Mouse (Mus musculus) heart, postnatal 0 days (tissue): ENCODE measurements around the gene Ipmk. TPM values are rescaled to one million over a fixed set of nuclear protein-coding genes. Genes with fewer than 3 reads are reported as not detected.

ENCODE experiments used
- ATAC-seq: fragments of 200-750 bp; cut with Nextera tagmentation; 2 replicates; pipeline ENCODE4 v1.8.0; 2017; ENCODE audit warnings: low read depth, moderate number of reproducible peaks, moderate library complexity; ENCODE audit not compliant: insufficient read depth
- DNase-seq: peaks from one replicate; pipeline ENCODE4 v3.0.0-alpha.2; 2016; ENCODE audit warnings: low spot score
- H3K27ac ChIP-seq: fragments of 300-500 bp; sonication (generic); 2 replicates; pipeline ENCODE4 v1.5.1; 2014; ENCODE audit warnings: low read depth, mild to moderate bottlenecking
- H3K27me3 ChIP-seq: fragments of 300-500 bp; sonication (generic); 2 replicates; pipeline ENCODE4 v1.6.1; 2014; ENCODE audit warnings: low read length, mixed read lengths; ENCODE audit not compliant: control insufficient read depth, insufficient read depth
- H3K36me3 ChIP-seq: fragments of 300-500 bp; sonication (generic); replicated peaks from 2 replicates; pipeline ENCODE4 v1.6.1; 2014; ENCODE audit warnings: low read length, mixed read lengths; ENCODE audit not compliant: control insufficient read depth, insufficient read depth
- H3K4me1 ChIP-seq: fragments of 300-500 bp; sonication (generic); 2 replicates; pipeline ENCODE4 v1.6.1; 2014; ENCODE audit warnings: antibody characterized with exemption; ENCODE audit not compliant: control insufficient read depth, insufficient read depth
- H3K4me2 ChIP-seq: fragments of 300-500 bp; sonication (generic); 2 replicates; pipeline ENCODE4 v1.6.1; 2014; ENCODE audit warnings: low read depth, mild to moderate bottlenecking, low read length, moderate library complexity
- H3K4me3 ChIP-seq: fragments of 300-500 bp; sonication (generic); 2 replicates; pipeline ENCODE4 v1.5.1; 2014; ENCODE audit warnings: low read depth, low read length
- H3K9ac ChIP-seq: fragments of 300-500 bp; sonication (generic); replicated peaks from 2 replicates; pipeline ENCODE4 v1.6.1; 2014; ENCODE audit warnings: low read depth, low read length, mixed read lengths
- H3K9me3 ChIP-seq: fragments of 300-500 bp; sonication (generic); replicated peaks from 2 replicates; pipeline ENCODE4 v1.6.1; 2016; ENCODE audit warnings: low read length; ENCODE audit not compliant: control insufficient read depth
- CTCF ChIP-seq: IDR thresholded peaks from 2 replicates; pipeline ENCODE4 v1.5.1; 2016; ENCODE audit warnings: antibody characterized with exemption, control low read depth, low read depth
- EP300 ChIP-seq: IDR thresholded peaks from 2 replicates; pipeline ENCODE4 v1.6.1; 2016; ENCODE audit warnings: antibody characterized with exemption, low read depth
- WGBS: fragments of 180-500 bp; shearing (Covaris S2); extraction: QIAGEN DNeasy Blood & Tissue Kit; methylation state at CpG from one replicate; pipeline ENCODE4 v1.1.7; 2014; 5-methylcytosine and 5-hydroxymethylcytosine counted together
- polyA plus RNA-seq: library from polyadenylated mRNA; unstranded; fragments of >200 nt; fragmentation: Nextera tagmentation; extraction: Ambion mirVana; gene quantifications from 2 replicates; pipeline ENCODE4 v1.2.1, GENCODE M21; 2015
- total RNA-seq: library from RNA; depleted of rRNA; stranded (reverse); fragments of >200 nt; gene quantifications from 2 replicates; pipeline ENCODE4 v1.2.3, GENCODE M21; 2014; ENCODE audit warnings: low replicate concordance

The Ipmk gene
- total and polyA plus RNA-seq, 2 experiments from 2014 or later, result 4.9 to 6.8 TPM

DNA sequence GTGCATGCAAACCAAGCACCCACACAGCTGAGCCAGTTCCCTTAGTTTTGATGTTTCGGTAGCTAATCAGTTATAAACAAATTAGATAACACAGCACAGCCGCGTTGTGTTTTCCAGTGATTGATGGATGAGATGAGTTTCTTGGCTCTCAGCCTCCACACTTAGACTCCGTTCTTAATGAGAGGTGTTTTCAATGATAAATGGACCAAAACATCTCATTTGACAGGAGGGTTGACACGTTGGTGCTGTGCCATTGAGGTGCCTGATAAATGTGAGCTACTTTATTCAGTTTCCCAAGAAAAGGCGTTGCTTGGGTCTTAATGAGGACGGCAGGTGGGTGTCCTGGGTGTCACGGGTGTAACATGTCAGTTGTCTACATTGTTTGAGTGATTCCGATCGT lies 79.8 kb downstream of the Ipmk start:
- Histone ChIP-seq H3K9me3 (no peaks in the 10 kb centered on the region), H3K4me1 (no peaks in the 10 kb centered on the region), H3K27ac (no peak overlapping the region), H3K4me3 (no peak overlapping the region), H3K9ac (no peak overlapping the region), H3K4me2 (no peak overlapping the region), H3K36me3 (no peaks in the 10 kb centered on the region), H3K27me3 (no peaks in the 10 kb centered on the region)
- ATAC-seq, result no peak
- 60% methylated on average over 10 of the region's 10 CpGs for WGBS
- TF ChIP-seq EP300 (no peak), CTCF (no peak)
- no peak for DNase-seq

GRCm38 (mm10) chr10:71428246-71428864 lies 80.8 kb downstream of the Ipmk start:
- no peak overlapping the region for H3K27ac ChIP-seq
- H3K27me3 ChIP-seq, result no peaks in the 10 kb centered on the region
- no peak overlapping the region for H3K9ac ChIP-seq
- TF ChIP-seq CTCF (no peak), EP300 (no peak)
- H3K4me2 ChIP-seq, result no peak overlapping the region
- WGBS, result 58% methylated on average over 13 of the region's 13 CpGs
- DNase-seq (no peak), ATAC-seq (no peak)
- no peaks in the 10 kb centered on the region for H3K36me3 ChIP-seq
- no peaks in the 10 kb centered on the region for H3K4me1 ChIP-seq
- H3K9me3 ChIP-seq, result no peaks in the 10 kb centered on the region
- H3K4me3 ChIP-seq, result no peak overlapping the region

GRCm38 (mm10) chr10:71430661-71431060 lies 83.1 kb downstream of the Ipmk start:
- ATAC-seq (no peak), DNase-seq (no peak)
- Histone ChIP-seq H3K9ac (no peak overlapping the region), H3K4me1 (no peaks in the 10 kb centered on the region), H3K27me3 (no peaks in the 10 kb centered on the region), H3K4me2 (no peak overlapping the region), H3K27ac (no peak overlapping the region), H3K4me3 (no peak overlapping the region), H3K36me3 (no peaks in the 10 kb centered on the region), H3K9me3 (no peaks in the 10 kb centered on the region)
- WGBS, result 83% methylated on average over 6 of the region's 6 CpGs
- TF ChIP-seq EP300 (no peak), CTCF (no peak)

DNA sequence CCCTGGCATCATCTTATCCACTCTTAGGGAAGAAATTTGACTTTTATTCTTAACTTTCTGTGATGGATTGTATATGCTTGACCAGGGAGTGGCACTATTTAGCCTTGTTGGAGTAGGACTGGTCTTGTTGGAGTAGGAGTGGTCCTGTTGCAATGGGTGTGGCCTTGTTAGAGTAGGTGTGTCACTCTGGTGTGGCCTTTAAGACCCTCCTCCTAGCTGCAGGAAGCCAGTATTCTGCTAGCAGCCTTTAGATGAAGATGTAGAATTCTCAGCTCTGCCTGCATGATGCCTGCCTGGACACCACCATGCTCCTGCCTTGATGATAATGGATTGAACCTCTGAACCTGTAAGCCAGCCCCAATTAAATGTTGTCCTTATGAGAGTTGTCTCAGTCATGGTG lies 95.5 kb downstream of the Ipmk start:
- Histone ChIP-seq H3K4me1 (no peaks in the 10 kb centered on the region), H3K4me2 (no peak overlapping the region), H3K27ac (no peak overlapping the region), H3K36me3 (no peaks in the 10 kb centered on the region), H3K9ac (no peak overlapping the region), H3K4me3 (no peak overlapping the region), H3K27me3 (no peaks in the 10 kb centered on the region), H3K9me3 (no peaks in the 10 kb centered on the region)
- TF ChIP-seq EP300 (no peak), CTCF (no peak)
- no peak for ATAC-seq
- no peak for DNase-seq

GRCm38 (mm10) chr10:71447661-71448060 lies 100.1 kb downstream of the Ipmk start:
- no peaks in the 10 kb centered on the region for H3K9me3 ChIP-seq
- TF ChIP-seq CTCF (no peak), EP300 (no peak)
- 54% methylated on average over 8 of the region's 8 CpGs for WGBS
- no peaks in the 10 kb centered on the region for H3K36me3 ChIP-seq
- H3K9ac ChIP-seq, result no peak overlapping the region
- ATAC-seq (no peak), DNase-seq (no peak)
- H3K27me3 ChIP-seq, result no peaks in the 10 kb centered on the region
- no peak overlapping the region for H3K27ac ChIP-seq
- no peaks in the 10 kb centered on the region for H3K4me1 ChIP-seq
- no peak overlapping the region for H3K4me3 ChIP-seq
- H3K4me2 ChIP-seq, result no peak overlapping the region

DNA sequence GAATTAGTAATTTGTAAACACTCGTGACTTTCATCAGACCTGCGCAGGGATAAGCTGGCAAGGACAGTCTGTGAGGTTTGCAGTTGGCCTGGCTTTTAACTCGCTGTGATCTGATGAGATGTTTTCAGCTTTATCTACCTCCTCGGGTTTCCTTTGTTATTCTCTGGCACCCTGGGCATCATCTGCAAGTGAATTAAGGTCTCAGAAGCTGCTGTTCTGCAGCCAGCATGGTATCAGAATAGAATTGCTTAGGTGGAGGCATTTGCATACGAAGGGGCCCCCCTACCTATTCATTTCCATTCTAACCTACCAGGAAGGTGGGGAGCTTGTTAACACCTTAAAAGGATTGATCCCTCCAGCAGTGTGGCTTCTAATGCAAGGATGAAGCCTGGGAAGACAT lies 100.7 kb downstream of the Ipmk start:
- H3K4me2 ChIP-seq, result no peak overlapping the region
- 76% methylated on average over 5 of the region's 5 CpGs for WGBS
- DNase-seq (no peak), ATAC-seq (no peak)
- H3K36me3 ChIP-seq, result no peaks in the 10 kb centered on the region
- H3K27ac ChIP-seq, result no peak overlapping the region
- H3K4me1 ChIP-seq, result no peaks in the 10 kb centered on the region
- H3K27me3 ChIP-seq, result no peaks in the 10 kb centered on the region
- no peaks in the 10 kb centered on the region for H3K9me3 ChIP-seq
- H3K9ac ChIP-seq, result no peak overlapping the region
- H3K4me3 ChIP-seq, result no peak overlapping the region
- TF ChIP-seq EP300 (no peak), CTCF (no peak)
